Mouse (Mus musculus): ENCODE measurements around the gene Pno1. TPM values are rescaled to one million over a fixed set of nuclear protein-coding genes. Genes with fewer than 3 reads are reported as not detected.
A peak's percentile ranks its signal among the peaks of the same experiment; 100 is the strongest.

Gene Pno1
- polyA plus RNA-seq, 1 experiment from 2014 or later, result 43.4 TPM

DNA sequence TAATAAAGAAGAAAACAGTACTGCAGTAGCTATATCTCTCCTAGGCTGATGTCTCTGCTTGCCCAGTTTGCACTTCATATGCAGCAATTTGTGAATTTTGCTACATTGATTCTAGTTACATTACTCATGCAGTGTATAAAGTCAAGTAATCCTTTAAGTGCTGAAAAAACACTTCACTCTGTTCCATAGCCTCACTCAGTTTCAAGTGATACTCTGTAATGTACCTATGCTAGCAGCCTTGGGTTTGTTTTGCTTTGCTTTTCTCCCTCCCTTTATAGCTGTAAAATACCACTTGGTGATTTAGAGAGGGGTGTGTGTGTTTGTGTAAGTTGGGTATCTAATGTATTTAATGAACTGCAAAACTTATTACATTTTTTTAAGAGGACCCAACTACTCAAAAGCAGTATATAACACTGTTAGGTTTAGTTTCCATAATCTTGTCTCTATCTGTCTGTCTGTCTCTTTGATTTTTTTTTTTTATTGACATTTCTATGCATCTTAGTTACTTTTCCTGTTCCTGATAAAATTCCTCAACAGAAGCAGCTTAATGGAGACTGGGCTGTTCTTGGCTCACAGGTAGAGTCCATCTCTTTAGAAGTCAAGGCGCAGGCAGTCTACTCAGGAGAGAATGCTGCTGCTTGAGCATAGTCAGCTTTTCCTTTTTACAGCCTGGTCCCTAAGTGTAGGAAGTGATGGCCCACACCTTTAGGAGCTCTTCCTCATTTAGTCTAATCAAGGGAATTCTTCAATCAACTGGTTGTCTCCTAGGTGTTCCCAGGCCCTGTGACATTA lies 40.2 kb downstream of the Pno1 start:
- no peaks in the 10 kb centered on the region for H3K36me3 ChIP-seq (ENCODE audit: control insufficient read depth, insufficient read depth, low read length)
- H3K27me3 ChIP-seq (ENCODE audit: control insufficient read depth, insufficient read depth, low read length), result no peaks in the 10 kb centered on the region
- H3K9ac ChIP-seq (replicated peaks; ENCODE audit: low read length), result no peak overlapping the region
- DNase-seq, result no peak
- H3K27ac ChIP-seq (replicated peaks; ENCODE audit: low read depth, low read length), result no peak overlapping the region
- no peak overlapping the region for H3K4me2 ChIP-seq (ENCODE audit: low read length)
- ATAC-seq (ENCODE audit: low FRiP score, low TSS enrichment), result no peak
- 0 out of 2 replicates have a peak, but pooled peaks cover 4% of the 10 kb centered on the region for H3K9me3 ChIP-seq (ENCODE audit: control insufficient read depth, low read length)
- no peak overlapping the region for H3K4me3 ChIP-seq (replicated peaks; ENCODE audit: low read depth, low read length)
- 97% methylated on average over 1 of the region's 1 CpGs for WGBS
- no peaks in the 10 kb centered on the region for H3K4me1 ChIP-seq (ENCODE audit: control insufficient read depth, insufficient read depth, low read length)

DNA sequence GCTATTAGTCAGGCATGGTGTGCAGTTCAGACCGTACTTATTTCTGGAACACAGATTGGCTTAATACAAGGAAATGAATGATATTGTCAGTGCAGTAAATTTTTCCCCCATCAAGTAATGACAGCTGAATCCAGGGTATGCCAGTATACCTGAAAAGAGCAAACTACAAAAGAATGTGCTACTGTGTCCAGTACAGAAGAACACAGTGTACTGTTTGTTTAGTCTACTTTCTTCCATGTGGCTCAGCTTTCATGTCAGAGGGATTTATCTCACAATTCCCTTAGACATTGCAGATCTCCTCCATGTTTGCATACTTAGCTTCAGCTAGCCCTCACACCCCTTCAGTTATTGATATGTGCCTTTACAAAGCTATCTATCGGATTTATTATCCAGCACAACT lies 42.1 kb downstream of the Pno1 start:
- Histone ChIP-seq H3K9me3 (ENCODE audit: control insufficient read depth, low read length) (no peaks in the 10 kb centered on the region), H3K4me3 (replicated peaks; ENCODE audit: low read depth, low read length) (no peak overlapping the region), H3K9ac (replicated peaks; ENCODE audit: low read length) (no peak overlapping the region), H3K4me2 (ENCODE audit: low read length) (no peak overlapping the region), H3K27me3 (ENCODE audit: control insufficient read depth, insufficient read depth, low read length) (no peaks in the 10 kb centered on the region), H3K4me1 (ENCODE audit: control insufficient read depth, insufficient read depth, low read length) (no peaks in the 10 kb centered on the region), H3K36me3 (ENCODE audit: control insufficient read depth, insufficient read depth, low read length) (no peaks in the 10 kb centered on the region), H3K27ac (replicated peaks; ENCODE audit: low read depth, low read length) (no peak overlapping the region)
- DNase-seq (no peak), ATAC-seq (ENCODE audit: low FRiP score, low TSS enrichment) (no peak)
- WGBS, result 92% methylated on average over 2 of the region's 2 CpGs

DNA sequence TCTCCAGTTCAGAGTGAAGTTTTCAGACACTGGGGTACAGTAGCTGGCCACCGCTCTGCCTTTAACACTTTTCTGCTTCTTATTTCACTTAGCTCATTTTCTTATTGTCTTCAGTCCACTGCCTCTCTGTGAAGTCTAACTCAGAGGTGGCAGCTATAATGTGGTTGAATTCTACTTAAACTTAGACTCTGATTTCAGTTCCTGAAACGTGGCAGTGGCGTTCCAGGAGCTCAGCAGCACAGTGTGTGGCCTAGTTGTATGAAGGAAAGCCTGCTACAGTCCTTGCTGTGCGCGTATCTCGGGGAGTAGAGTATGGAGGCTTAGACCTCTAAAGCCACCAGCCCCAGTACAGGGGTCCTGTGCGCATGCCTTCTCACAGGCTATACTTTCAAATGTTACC lies 44.7 kb downstream of the Pno1 start:
- Histone ChIP-seq H3K36me3 (ENCODE audit: control insufficient read depth, insufficient read depth, low read length) (no peaks in the 10 kb centered on the region), H3K27ac (replicated peaks; ENCODE audit: low read depth, low read length) (no peak overlapping the region), H3K9me3 (ENCODE audit: control insufficient read depth, low read length) (no peaks in the 10 kb centered on the region), H3K27me3 (ENCODE audit: control insufficient read depth, insufficient read depth, low read length) (no peaks in the 10 kb centered on the region), H3K4me2 (ENCODE audit: low read length) (no peak overlapping the region), H3K4me1 (ENCODE audit: control insufficient read depth, insufficient read depth, low read length) (peaks cover 12% of the 10 kb centered on the region), H3K4me3 (replicated peaks; ENCODE audit: low read depth, low read length) (no peak overlapping the region), H3K9ac (replicated peaks; ENCODE audit: low read length) (no peak overlapping the region)
- 87% methylated on average over 7 of the region's 7 CpGs for WGBS
- no peak for DNase-seq
- no peak for ATAC-seq (ENCODE audit: low FRiP score, low TSS enrichment)

GRCm38 (mm10) chr11:17163956-17164355 lies 47.4 kb downstream of the Pno1 start:
- no peak for ATAC-seq (ENCODE audit: low FRiP score, low TSS enrichment)
- H3K4me1 ChIP-seq (ENCODE audit: control insufficient read depth, insufficient read depth, low read length), result peaks cover 24% of the 10 kb centered on the region

DNA sequence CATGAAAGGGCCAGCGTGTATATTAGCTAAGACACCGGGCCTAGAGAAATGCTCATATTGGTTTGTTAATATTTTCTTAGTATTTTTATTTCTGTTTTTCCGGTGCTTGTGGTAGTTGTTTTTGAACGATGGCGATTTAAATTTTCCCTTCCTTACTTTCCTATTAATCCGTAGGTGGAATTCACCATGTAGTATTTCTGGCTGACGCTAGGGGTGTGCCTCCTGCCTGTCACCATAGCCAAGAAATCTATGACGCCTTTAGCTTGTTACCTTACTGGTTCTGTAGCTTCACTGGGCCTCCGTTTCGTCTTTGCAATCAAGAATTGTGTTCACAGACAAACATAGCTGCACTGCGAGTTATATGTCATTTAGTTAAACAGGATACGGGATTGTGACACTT lies 51.1 kb downstream of the Pno1 start:
- ATAC-seq (ENCODE audit: low FRiP score, low TSS enrichment), result no peak
- H3K27me3 ChIP-seq (ENCODE audit: control insufficient read depth, insufficient read depth, low read length), result no peaks in the 10 kb centered on the region
- H3K4me2 ChIP-seq (ENCODE audit: low read length), result peak overlapping the region; percentile 73
- H3K4me1 ChIP-seq (ENCODE audit: control insufficient read depth, insufficient read depth, low read length), result peaks cover 28% of the 10 kb centered on the region
- H3K36me3 ChIP-seq (ENCODE audit: control insufficient read depth, insufficient read depth, low read length), result no peaks in the 10 kb centered on the region
- peak; percentile 84 for DNase-seq
- peak overlapping the region; percentile 96 for H3K9ac ChIP-seq (replicated peaks; ENCODE audit: low read length)
- peak overlapping the region; percentile 96 for H3K27ac ChIP-seq (replicated peaks; ENCODE audit: low read depth, low read length)
- no peaks in the 10 kb centered on the region for H3K9me3 ChIP-seq (ENCODE audit: control insufficient read depth, low read length)
- 2% methylated on average over 12 of the region's 12 CpGs for WGBS
- peak overlapping the region; percentile 97 for H3K4me3 ChIP-seq (replicated peaks; ENCODE audit: low read depth, low read length)

More at GRCm38 (mm10) chr11:17163956-17164355, 47.4 kb downstream of the Pno1 start:
- WGBS, result 38% methylated on average over 1 of the region's 1 CpGs
- H3K36me3 ChIP-seq (ENCODE audit: control insufficient read depth, insufficient read depth, low read length), result no peaks in the 10 kb centered on the region
- H3K27ac ChIP-seq (replicated peaks; ENCODE audit: low read depth, low read length), result no peak overlapping the region
- no peaks in the 10 kb centered on the region for H3K27me3 ChIP-seq (ENCODE audit: control insufficient read depth, insufficient read depth, low read length)
- no peak for DNase-seq
- H3K4me3 ChIP-seq (replicated peaks; ENCODE audit: low read depth, low read length), result no peak overlapping the region
- H3K9ac ChIP-seq (replicated peaks; ENCODE audit: low read length), result no peak overlapping the region
- H3K9me3 ChIP-seq (ENCODE audit: control insufficient read depth, low read length), result no peaks in the 10 kb centered on the region
- no peak overlapping the region for H3K4me2 ChIP-seq (ENCODE audit: low read length)

- ATAC-seq (ENCODE audit: low FRiP score, low TSS enrichment) (peak; percentile 25; the same call in 1 of the 2 replicates), DNase-seq (no peak)
- Histone ChIP-seq H3K27ac (replicated peaks; ENCODE audit: low read depth, low read length) (peak overlapping the region; percentile 96), H3K4me1 (ENCODE audit: control insufficient read depth, insufficient read depth, low read length) (peaks cover 28% of the 10 kb centered on the region), H3K4me2 (ENCODE audit: low read length) (peak overlapping the region; percentile 73), H3K9me3 (ENCODE audit: control insufficient read depth, low read length) (no peaks in the 10 kb centered on the region), H3K27me3 (ENCODE audit: control insufficient read depth, insufficient read depth, low read length) (no peaks in the 10 kb centered on the region), H3K36me3 (ENCODE audit: control insufficient read depth, insufficient read depth, low read length) (no peaks in the 10 kb centered on the region), H3K9ac (replicated peaks; ENCODE audit: low read length) (peak overlapping the region; percentile 96), H3K4me3 (replicated peaks; ENCODE audit: low read depth, low read length) (peak overlapping the region; percentile 97)
- 1% methylated on average over 46 of the region's 46 CpGs for WGBS
Measured at GRCm38 (mm10) chr11:17159738-17160241, 51.6 kb downstream of the Pno1 start.

DNA sequence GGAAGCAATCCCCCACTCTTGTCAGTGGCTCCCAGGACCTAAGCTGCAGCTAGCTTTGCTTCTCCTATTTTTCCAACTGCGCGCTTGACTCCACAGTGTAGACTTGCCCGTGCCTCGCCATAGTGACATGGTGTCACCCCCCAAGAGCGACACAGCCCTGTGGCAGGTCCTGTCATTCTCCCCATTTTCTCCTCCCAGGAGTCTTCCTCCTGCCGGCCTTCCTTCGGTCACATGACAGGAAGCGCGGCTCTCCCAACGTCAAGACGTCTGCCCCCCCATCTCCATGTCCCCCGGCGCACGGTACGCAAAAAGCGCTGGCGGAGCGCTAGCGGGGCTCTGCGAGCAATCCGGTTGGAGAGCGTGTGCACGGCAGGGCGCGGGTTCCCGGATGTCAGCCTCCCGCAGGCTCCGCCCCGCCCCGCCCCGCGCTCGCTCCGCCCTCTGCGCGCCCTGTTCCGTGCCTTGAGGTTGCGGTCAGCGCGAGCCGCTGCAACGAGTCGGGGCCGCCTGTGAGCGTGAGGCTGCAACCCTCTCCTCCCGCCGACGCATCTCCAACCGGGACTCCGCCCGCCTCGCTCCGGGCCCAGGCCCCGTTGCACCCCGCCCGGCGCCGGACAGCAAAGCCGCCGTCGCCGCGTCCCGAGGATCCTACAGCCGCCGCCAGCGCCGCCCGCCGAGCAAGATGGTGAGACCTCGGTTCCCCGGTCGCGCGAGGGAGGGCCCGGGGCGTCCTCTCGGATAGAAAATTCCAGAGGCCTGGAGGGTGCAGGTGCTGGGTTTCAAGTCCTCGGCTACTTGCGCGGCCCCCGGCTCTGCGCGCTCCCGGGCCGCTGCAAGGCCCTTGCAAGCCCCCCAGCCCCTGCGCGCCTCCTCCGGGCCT lies 52.3 kb downstream of the Pno1 start, which contains the start of gene Ppp3r1:
Gene Ppp3r1 (plus strand): TSS at position 406 of the 880 bp plus-strand sequence.
- Histone ChIP-seq H3K4me2 (ENCODE audit: low read length) (peak within 1 kb of the TSS; percentile 73), H3K36me3 (ENCODE audit: control insufficient read depth, insufficient read depth, low read length) (no peaks in the 10 kb centered on the region), H3K4me3 (replicated peaks; ENCODE audit: low read depth, low read length) (peak within 1 kb of the TSS; percentile 97), H3K4me1 (ENCODE audit: control insufficient read depth, insufficient read depth, low read length) (peaks cover 28% of the 10 kb centered on the region), H3K9ac (replicated peaks; ENCODE audit: low read length) (peak within 1 kb of the TSS; percentile 96), H3K27ac (replicated peaks; ENCODE audit: low read depth, low read length) (peak within 1 kb of the TSS; percentile 96), H3K9me3 (ENCODE audit: control insufficient read depth, low read length) (no peaks in the 10 kb centered on the region), H3K27me3 (ENCODE audit: control insufficient read depth, insufficient read depth, low read length) (no peaks in the 10 kb centered on the region)
- under 1% methylated on average over 84 of the region's 89 CpGs for WGBS
- peak; percentile 99 for ATAC-seq (ENCODE audit: low FRiP score, low TSS enrichment)
- peak; percentile 99 for DNase-seq

Data from midbrain, embryonic 14.5 days (tissue).